Mouse (Mus musculus) neural tube, embryonic 14.5 days (tissue): ENCODE results near the gene Cfh. TPM values are rescaled to one million over a fixed set of nuclear protein-coding genes. Genes with fewer than 3 reads are reported as not detected.
"Not testable (repeated sequence)": the region's sequence is repeated elsewhere in the genome, so short reads cannot be mapped to it uniquely, and the experiment has no call there.

Experiments used
- ATAC-seq: fragments of 200-750 bp; cut with Nextera tagmentation; 2 replicates; pipeline ENCODE4 v1.8.0; 2017; ENCODE audit warnings: low read depth, mild to moderate bottlenecking, moderate TSS enrichment, moderate library complexity
- H3K27ac ChIP-seq: fragments of 300-500 bp; sonication (generic); 2 replicates; pipeline ENCODE4 v1.5.1; 2014; ENCODE audit warnings: low read depth, mild to moderate bottlenecking, control low read depth, low read length, moderate library complexity, mixed read lengths
- H3K27me3 ChIP-seq: fragments of 300-500 bp; sonication (generic); 2 replicates; pipeline ENCODE4 v1.6.1; 2014; ENCODE audit warnings: low read length; ENCODE audit not compliant: control insufficient read depth, insufficient read depth
- H3K36me3 ChIP-seq: fragments of 300-500 bp; sonication (generic); 2 replicates; pipeline ENCODE4 v1.6.1; 2014; ENCODE audit warnings: low read length, mixed read lengths; ENCODE audit not compliant: control insufficient read depth, insufficient read depth
- H3K4me1 ChIP-seq: fragments of 300-500 bp; sonication (generic); 2 replicates; pipeline ENCODE4 v1.6.1; 2014; ENCODE audit warnings: low read length; ENCODE audit not compliant: control insufficient read depth, insufficient read depth
- H3K4me2 ChIP-seq: fragments of 300-500 bp; sonication (generic); 2 replicates; pipeline ENCODE4 v1.6.1; 2014; ENCODE audit warnings: mild to moderate bottlenecking, low read depth, low read length, control low read depth
- H3K4me3 ChIP-seq: fragments of 300-500 bp; sonication (generic); 2 replicates; pipeline ENCODE4 v1.5.1; 2014; ENCODE audit warnings: low read depth, low read length, control low read depth, mixed read lengths
- H3K9ac ChIP-seq: fragments of 300-500 bp; sonication (generic); replicated peaks from 2 replicates; pipeline ENCODE4 v1.6.1; 2014; ENCODE audit warnings: low read depth, mild to moderate bottlenecking, control low read depth, low read length, mixed read lengths
- H3K9me3 ChIP-seq: fragments of 300-500 bp; sonication (generic); 2 replicates; pipeline ENCODE4 v1.6.1; 2016; ENCODE audit warnings: low read length; ENCODE audit not compliant: control insufficient read depth
- WGBS: fragments of 180-500 bp; shearing (Covaris S2); extraction: QIAGEN DNeasy Blood & Tissue Kit; methylation state at CpG from one replicate; pipeline ENCODE4 v1.1.7; 2014; 5-methylcytosine and 5-hydroxymethylcytosine counted together
- polyA plus RNA-seq: library from polyadenylated mRNA; unstranded; fragments of >200 nt; fragmentation: Nextera tagmentation; extraction: Ambion mirVana; gene quantifications from 2 replicates; pipeline ENCODE4 v1.2.1, GENCODE M21; 2014

The Cfh gene
- polyA plus RNA-seq, result 1.4 and 25.6 TPM in 2 replicates

GRCm38 (mm10) chr1:140183664-140184063, at the start of gene Cfh:
Cfh (minus strand) TSS chr1:140183764.
- H3K4me1 ChIP-seq, H3K9ac ChIP-seq, ATAC-seq, H3K9me3 ChIP-seq, H3K27ac ChIP-seq, H3K4me2 ChIP-seq, H3K36me3 ChIP-seq, H3K4me3 ChIP-seq, H3K27me3 ChIP-seq: not testable (repeated sequence)

GRCm38 (mm10) chr1:140226673-140227072, 43.1 kb upstream of the Cfh start:
- H3K9me3 ChIP-seq, result no peaks in the 10 kb centered on the region
- no peak overlapping the region for H3K9ac ChIP-seq
- no peaks in the 10 kb centered on the region for H3K36me3 ChIP-seq
- no peak overlapping the region for H3K4me3 ChIP-seq
- no peaks in the 10 kb centered on the region for H3K27me3 ChIP-seq
- no peak for ATAC-seq
- H3K27ac ChIP-seq, result no peak overlapping the region
- H3K4me2 ChIP-seq, result no peak overlapping the region
- no peaks in the 10 kb centered on the region for H3K4me1 ChIP-seq
- WGBS, result 85% methylated on average over 8 of the region's 8 CpGs

- H3K27ac ChIP-seq, result no peak overlapping the region
- no peaks in the 10 kb centered on the region for H3K9me3 ChIP-seq
- H3K36me3 ChIP-seq, result no peaks in the 10 kb centered on the region
- ATAC-seq, result no peak
- 70% methylated on average over 2 of the region's 3 CpGs for WGBS
- H3K27me3 ChIP-seq, result no peaks in the 10 kb centered on the region
- no peaks in the 10 kb centered on the region for H3K4me1 ChIP-seq
- H3K4me3 ChIP-seq, result no peak overlapping the region
- H3K9ac ChIP-seq, result no peak overlapping the region
- H3K4me2 ChIP-seq, result no peak overlapping the region
Observed at GRCm38 (mm10) chr1:140225221-140225620, 41.7 kb upstream of the Cfh start.

- Histone ChIP-seq H3K4me3 (no peak overlapping the region), H3K9ac (no peak overlapping the region), H3K27me3 (no peaks in the 10 kb centered on the region), H3K9me3 (no peaks in the 10 kb centered on the region), H3K27ac (no peak overlapping the region), H3K4me1 (no peaks in the 10 kb centered on the region), H3K36me3 (no peaks in the 10 kb centered on the region), H3K4me2 (no peak overlapping the region)
- ATAC-seq, result no peak
- 80% methylated on average over 2 of the region's 2 CpGs for WGBS
Observed at GRCm38 (mm10) chr1:140205329-140205728, 21.8 kb upstream of the Cfh start.

- WGBS, result 82% methylated on average over 2 of the region's 2 CpGs
- H3K27ac ChIP-seq, H3K27me3 ChIP-seq, H3K9me3 ChIP-seq, ATAC-seq, H3K36me3 ChIP-seq, H3K4me3 ChIP-seq, H3K4me2 ChIP-seq, H3K9ac ChIP-seq, H3K4me1 ChIP-seq: not testable (repeated sequence)
Observed at GRCm38 (mm10) chr1:140188500-140188899, 4.9 kb upstream of the Cfh start.

- ATAC-seq, result no peak
- 70% methylated on average over 2 of the region's 2 CpGs for WGBS
- H3K9ac ChIP-seq, result no peak overlapping the region
Observed at GRCm38 (mm10) chr1:140183208-140183607, 356 bp downstream of the Cfh start.

GRCm38 (mm10) chr1:140180125-140180524, 3.4 kb downstream of the Cfh start:
- H3K27me3 ChIP-seq, result no peaks in the 10 kb centered on the region
- H3K4me1 ChIP-seq, result no peaks in the 10 kb centered on the region
- no peak overlapping the region for H3K4me3 ChIP-seq
- H3K27ac ChIP-seq, result no peak overlapping the region
- H3K36me3 ChIP-seq, result no peaks in the 10 kb centered on the region
- H3K9ac ChIP-seq, result no peak overlapping the region
- H3K9me3 ChIP-seq, result no peaks in the 10 kb centered on the region
- 75% methylated on average over 1 of the region's 1 CpGs for WGBS
- ATAC-seq, result no peak
- no peak overlapping the region for H3K4me2 ChIP-seq

More at GRCm38 (mm10) chr1:140183208-140183607, 356 bp downstream of the Cfh start:
- Histone ChIP-seq H3K36me3 (no peaks in the 10 kb centered on the region), H3K9me3 (no peaks in the 10 kb centered on the region), H3K27me3 (no peaks in the 10 kb centered on the region), H3K4me2 (no peak overlapping the region), H3K27ac (no peak overlapping the region), H3K4me3 (no peak overlapping the region), H3K4me1 (no peaks in the 10 kb centered on the region)

GRCm38 (mm10) chr1:140175442-140175841, 8.1 kb downstream of the Cfh start:
- Histone ChIP-seq H3K4me1 (no peaks in the 10 kb centered on the region), H3K9me3 (no peaks in the 10 kb centered on the region), H3K4me2 (no peak overlapping the region), H3K4me3 (no peak overlapping the region), H3K9ac (no peak overlapping the region), H3K36me3 (no peaks in the 10 kb centered on the region), H3K27ac (no peak overlapping the region), H3K27me3 (no peaks in the 10 kb centered on the region)
- 68% methylated on average over 2 of the region's 2 CpGs for WGBS
- ATAC-seq, result no peak

DNA sequence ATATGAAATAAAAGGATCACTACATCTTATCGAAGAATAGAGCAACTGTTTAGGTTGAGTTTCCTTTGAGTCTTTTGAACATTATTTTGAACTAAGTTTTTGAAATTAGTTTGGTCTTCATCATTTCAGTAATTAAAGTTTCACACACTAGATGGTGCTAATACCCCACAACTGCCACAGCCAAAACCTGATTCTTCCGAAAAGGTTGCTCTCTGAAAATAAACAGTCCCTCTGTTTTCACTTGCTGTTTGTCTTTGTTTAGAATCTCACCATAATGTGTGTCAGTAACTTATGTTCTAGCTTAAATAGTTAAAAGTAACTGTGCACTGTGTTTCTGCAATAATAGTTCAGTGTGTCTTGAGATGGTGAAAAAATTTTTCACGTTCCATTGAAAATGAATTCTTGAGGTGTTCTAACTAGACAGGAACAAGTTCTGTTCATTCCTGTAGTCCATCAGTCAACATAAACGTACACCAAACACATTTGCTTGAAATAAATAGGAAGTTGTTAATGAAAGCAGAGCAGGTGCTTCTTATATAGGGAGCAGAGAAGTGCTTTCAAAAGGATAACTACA, 11.9 kb downstream of the Cfh start:
- Histone ChIP-seq H3K4me1 (no peaks in the 10 kb centered on the region), H3K9ac (no peak overlapping the region), H3K4me2 (no peak overlapping the region), H3K9me3 (no peaks in the 10 kb centered on the region), H3K4me3 (no peak overlapping the region), H3K27ac (no peak overlapping the region), H3K36me3 (no peaks in the 10 kb centered on the region), H3K27me3 (no peaks in the 10 kb centered on the region)
- 0 out of 2 replicates have a peak, but pooled peaks have one; percentile 28 for ATAC-seq
- WGBS, result 45% methylated on average over 4 of the region's 4 CpGs
